8 mouse cellular contexts compared by ENCODE assay signal in genomic region chr4:149166957-149167611, GRCm38 (mm10). TPM values are rescaled to one million over a fixed set of nuclear protein-coding genes. Genes with fewer than 3 reads are reported as not detected.
DNase-seq lines count a peak whose midpoint lies in the region; ATAC-seq and TF ChIP-seq lines count a peak whose summit lies in the region.

No protein-coding gene starts in this region.

- H3K27ac ChIP-seq in MEL (ENCODE audit: control insufficient read depth, low read depth, low read length), result peak overlapping the region; percentile 90
- peak overlapping the region; percentile 65; the same call in 1 of the 2 replicates for H3K27ac ChIP-seq in forebrain, embryonic 12.5 days
- peak overlapping the region; percentile 80 for H3K27ac ChIP-seq in intestine, postnatal 0 days (ENCODE audit: low read depth, low read length)
- H3K27ac ChIP-seq in lung, embryonic 16.5 days (ENCODE audit: low read length), result peak overlapping the region; percentile 88

- H3K4me1 ChIP-seq in MEL (ENCODE audit: control insufficient read depth in 1 of 2, insufficient read depth in 2 of 2, low read length in 2 of 2), result peaks cover 7 to 24% of the 10 kb centered on the region in 2 experiments
- H3K4me1 ChIP-seq in forebrain, embryonic 12.5 days, result peaks cover 16% of the 10 kb centered on the region
- peaks cover 11% of the 10 kb centered on the region for H3K4me1 ChIP-seq in intestine, postnatal 0 days (replicated peaks; ENCODE audit: control insufficient read depth, insufficient read depth, low read length)
- H3K4me1 ChIP-seq in lung, embryonic 16.5 days (replicated peaks; ENCODE audit: control insufficient read depth, insufficient read depth, low read length), result peaks cover 12% of the 10 kb centered on the region

- no peak for TF ChIP-seq EP300 in MEL (IDR thresholded peaks at IDR 0.05; ENCODE audit: low read depth in 1 of 2, low read length in 2 of 2)

- no peak for TF ChIP-seq RAD21 in MEL (IDR thresholded peaks at IDR 0.05; ENCODE audit: low read depth, low read length)

- H3K79me2 ChIP-seq in MEL (ENCODE audit: control insufficient read depth, insufficient read depth, low read length, poor library complexity), result peaks cover 17% of the 10 kb centered on the region

- DNase-seq in adrenal gland, postnatal 14 days, result peak; percentile 62
- DNase-seq in adrenal gland, adult (ENCODE audit: inconsistent age in 2 of 2, low spot score in 1 of 2), result no peak
- peak; percentile 79 for DNase-seq in MEL (ENCODE audit: low read depth, low spot score)
- DNase-seq in spleen, adult 12 weeks (ENCODE audit: low spot score), result peak; percentile 47
- no peak for DNase-seq in ovary, postnatal 10 days (ENCODE audit: low spot score)

- peaks cover 5 to 34% of the 10 kb centered on the region in 2 experiments for H3K36me3 ChIP-seq in MEL (ENCODE audit: control insufficient read depth in 1 of 2, insufficient read depth in 2 of 2, low read length in 2 of 2)
- peaks cover 24% of the 10 kb centered on the region for H3K36me3 ChIP-seq in forebrain, embryonic 12.5 days (replicated peaks)
- peaks cover 19% of the 10 kb centered on the region for H3K36me3 ChIP-seq in intestine, postnatal 0 days (ENCODE audit: control insufficient read depth, insufficient read depth)
- no peaks in the 10 kb centered on the region; the same call in 1 of the 2 replicates for H3K36me3 ChIP-seq in lung, embryonic 16.5 days (ENCODE audit: control insufficient read depth, insufficient read depth, low read length)

- peak overlapping the region; percentile 67 to 87 for H3K4me3 ChIP-seq in MEL (ENCODE audit: control insufficient read depth in 1 of 2, insufficient read depth in 1 of 2, low read depth in 2 of 2, low read length in 2 of 2)
- peak overlapping the region; percentile 89 for H3K4me3 ChIP-seq in forebrain, embryonic 12.5 days (replicated peaks)
- peak overlapping the region; percentile 78 for H3K4me3 ChIP-seq in intestine, postnatal 0 days (ENCODE audit: low read depth, low read length)
- peak overlapping the region; percentile 99 for H3K4me3 ChIP-seq in lung, embryonic 16.5 days (ENCODE audit: low read length)

- no peaks in the 10 kb centered on the region for H3K27me3 ChIP-seq in MEL (ENCODE audit: control insufficient read depth in 1 of 2, insufficient read depth in 2 of 2, low read length in 2 of 2)
- no peaks in the 10 kb centered on the region for H3K27me3 ChIP-seq in forebrain, embryonic 12.5 days
- H3K27me3 ChIP-seq in intestine, postnatal 0 days (replicated peaks; ENCODE audit: control insufficient read depth, insufficient read depth, low read length), result no peaks in the 10 kb centered on the region
- H3K27me3 ChIP-seq in lung, embryonic 16.5 days (ENCODE audit: control insufficient read depth, insufficient read depth, low read depth, low read length), result no peaks in the 10 kb centered on the region

- peak overlapping the region; percentile 88 for H3K9ac ChIP-seq in MEL (ENCODE audit: control insufficient read depth, low read depth, low read length, poor library complexity, severe bottlenecking)
- H3K9ac ChIP-seq in forebrain, embryonic 12.5 days, result peak overlapping the region; percentile 58
- peak overlapping the region; percentile 88 for H3K9ac ChIP-seq in intestine, postnatal 0 days (ENCODE audit: low read depth, low read length)
- peak overlapping the region; percentile 74 for H3K9ac ChIP-seq in lung, embryonic 16.5 days (ENCODE audit: low read length)

- WGBS in forebrain, embryonic 12.5 days, result 1% methylated on average over 27 of the region's 27 CpGs
- WGBS in intestine, postnatal 0 days, result 0% methylated on average over 27 of the region's 27 CpGs
- under 1% methylated on average over 27 of the region's 27 CpGs for WGBS in lung, embryonic 16.5 days

- peak; percentile 66; the same call in 1 of the 2 replicates for ATAC-seq in forebrain, embryonic 12.5 days (ENCODE audit: low FRiP score)
- ATAC-seq in intestine, postnatal 0 days, result no peak
- peak; percentile 42; the same call in 1 of the 2 replicates for ATAC-seq in lung, embryonic 16.5 days (ENCODE audit: low read depth)

- no peak for TF ChIP-seq CTCF in MEL (IDR thresholded peaks at IDR 0.05 in 2 of 3, conservative IDR thresholded peaks at IDR 0.05 in 1 of 3; ENCODE audit: control insufficient read depth in 1 of 3, insufficient read depth in 1 of 3, low read depth in 2 of 3, low read length in 3 of 3, poor library complexity in 1 of 3, severe bottlenecking in 1 of 3)
- TF ChIP-seq CTCF in intestine, postnatal 0 days (IDR thresholded peaks at IDR 0.05; ENCODE audit: low read depth), result no peak

- no peaks in the 10 kb centered on the region for H3K9me3 ChIP-seq in MEL (replicated peaks; ENCODE audit: insufficient read depth, low read length)
- H3K9me3 ChIP-seq in forebrain, embryonic 12.5 days, result no peaks in the 10 kb centered on the region
- H3K9me3 ChIP-seq in intestine, postnatal 0 days (ENCODE audit: control insufficient read depth), result no peaks in the 10 kb centered on the region
- H3K9me3 ChIP-seq in lung, embryonic 16.5 days (ENCODE audit: control insufficient read depth, low read length), result no peaks in the 10 kb centered on the region

- peak overlapping the region; percentile 89 for H3K4me2 ChIP-seq in forebrain, embryonic 12.5 days
- H3K4me2 ChIP-seq in intestine, postnatal 0 days (replicated peaks; ENCODE audit: low read depth), result peak overlapping the region; percentile 84
- H3K4me2 ChIP-seq in lung, embryonic 16.5 days (ENCODE audit: low read depth, low read length), result peak overlapping the region; percentile 96

- TF ChIP-seq POLR2A in MEL (IDR thresholded peaks at IDR 0.05; ENCODE audit: control insufficient read depth in 1 of 2, insufficient read depth in 1 of 2, low read depth in 1 of 2, low read length in 2 of 2, poor library complexity in 1 of 2), result peak in 1 of 2 experiments; percentile 37; a peak in 1 of 4 replicates

TF ChIP-seq in MEL, 35 proteins besides CTCF, POLR2A, EP300 and RAD21 (continues in another document):
- peak; percentile 38; the same call in 1 of the 2 replicates for TF ChIP-seq HCFC1 (IDR thresholded peaks at IDR 0.05; ENCODE audit: low read depth, low read length)
- no peak for TF ChIP-seq UBTF (IDR thresholded peaks at IDR 0.05; ENCODE audit: borderline replicate concordance, insufficient read depth, low read depth, low read length)
- TF ChIP-seq ZMIZ1 (IDR thresholded peaks at IDR 0.05; ENCODE audit: low read depth, low read length), result no peak; the same call in 1 of the 2 replicates
- TF ChIP-seq ZKSCAN1 (IDR thresholded peaks at IDR 0.05; ENCODE audit: low read depth, low read length), result no peak
- no peak; the same call in 1 of the 2 replicates for TF ChIP-seq BHLHE40 (IDR thresholded peaks at IDR 0.05; ENCODE audit: borderline replicate concordance, low read depth, low read length)
- TF ChIP-seq USF1 (IDR thresholded peaks at IDR 0.05; ENCODE audit: low read depth, low read length), result 0 out of 2 replicates have a peak, but pooled peaks have one; percentile 15
- TF ChIP-seq MEF2A (IDR thresholded peaks at IDR 0.05; ENCODE audit: extremely low read depth, insufficient replicate concordance, low read depth, low read length, poor library complexity, severe bottlenecking), result no peak
- TF ChIP-seq MAX (IDR thresholded peaks at IDR 0.05; ENCODE audit: low read length), result peak; percentile 89
- no peak for TF ChIP-seq MAFK (IDR thresholded peaks at IDR 0.05; ENCODE audit: borderline replicate concordance, low read depth, low read length)
- TF ChIP-seq ELF1 (IDR thresholded peaks at IDR 0.05; ENCODE audit: low read depth, low read length), result no peak
- no peak for TF ChIP-seq SMC3 (IDR thresholded peaks at IDR 0.05; ENCODE audit: low read depth, low read length)
- no peak for TF ChIP-seq KAT2A (conservative IDR thresholded peaks at IDR 0.05; ENCODE audit: low read depth, low read length)
- no peak for TF ChIP-seq TAL1 (IDR thresholded peaks at IDR 0.05; ENCODE audit: low read length)
- no peak for TF ChIP-seq MYB (IDR thresholded peaks at IDR 0.05; ENCODE audit: low read depth, low read length)
- no peak for TF ChIP-seq CHD2 (IDR thresholded peaks at IDR 0.05; ENCODE audit: low read length)
- peak; percentile 69 for TF ChIP-seq SIN3A (IDR thresholded peaks at IDR 0.05; ENCODE audit: low read length)
- TF ChIP-seq JUND (IDR thresholded peaks at IDR 0.05; ENCODE audit: low read depth, low read length), result no peak
- peak; percentile 29; the same call in 1 of the 2 replicates for TF ChIP-seq NRF1 (IDR thresholded peaks at IDR 0.05; ENCODE audit: insufficient read depth, low read depth, low read length, poor library complexity, severe bottlenecking)
- TF ChIP-seq TCF12 (IDR thresholded peaks at IDR 0.05; ENCODE audit: low read depth, low read length), result no peak

RNA-seq across cellular contexts. Expression of gene Pgd, which starts 0.5 kb away (rescaled TPM):
- 191 and 194 TPM in 2 replicates for total RNA-seq in adrenal gland, postnatal 14 days (2021)
- total RNA-seq in MEL (2012; rRNA removed), result 116 and 133 TPM in 2 replicates
- 100 to 1,000 TPM in 1 of 2 experiments, not detected in 1; 219 TPM for polyA plus RNA-seq in MEL (2012; ENCODE audit: insufficient read depth in 1 of 2, insufficient read length in 2 of 2, low read depth in 1 of 2, low replicate concordance in 2 of 2, missing spikeins in 1 of 2)
- 110 and 118 TPM in 2 replicates for polyA plus RNA-seq in forebrain, embryonic 12.5 days (2016; fragmentation: Nextera tagmentation; extraction: Ambion mirVana)
- 109 and 113 TPM in 2 replicates for polyA plus RNA-seq in intestine, postnatal 0 days (2015; fragmentation: Nextera tagmentation; extraction: Ambion mirVana)
- 108 and 115 TPM in 2 replicates for polyA plus RNA-seq in lung, embryonic 16.5 days (2015; fragmentation: Nextera tagmentation; extraction: Ambion mirVana)

RNA-seq across cellular contexts. Expression of gene Cenps, which starts 29.7 kb away (rescaled TPM):
- total RNA-seq in adrenal gland, postnatal 14 days (2021), result 10.6 and 13.0 TPM in 2 replicates
- 12.8 and 13.4 TPM in 2 replicates for total RNA-seq in MEL (2012; rRNA removed)
- 10 to 100 TPM in 1 of 2 experiments, not detected in 1; 60.7 TPM for polyA plus RNA-seq in MEL (2012; ENCODE audit: insufficient read depth in 1 of 2, insufficient read length in 2 of 2, low read depth in 1 of 2, low replicate concordance in 2 of 2, missing spikeins in 1 of 2)
- polyA plus RNA-seq in forebrain, embryonic 12.5 days (2016; fragmentation: Nextera tagmentation; extraction: Ambion mirVana), result 49.7 and 51.1 TPM in 2 replicates
- 10.6 and 12.1 TPM in 2 replicates for polyA plus RNA-seq in intestine, postnatal 0 days (2015; fragmentation: Nextera tagmentation; extraction: Ambion mirVana)
- polyA plus RNA-seq in lung, embryonic 16.5 days (2015; fragmentation: Nextera tagmentation; extraction: Ambion mirVana), result 32.7 and 35.5 TPM in 2 replicates

RNA-seq across cellular contexts. Expression of gene Cort, which starts 40.5 kb away (rescaled TPM):
- 1.3 and 2.2 TPM in 2 replicates for total RNA-seq in adrenal gland, postnatal 14 days (2021)
- total RNA-seq in MEL (2012; rRNA removed), result 0.39 and 0.62 TPM in 2 replicates
- 1 to 10 TPM in 1 of 2 experiments, not detected in 1; 2.0 TPM for polyA plus RNA-seq in MEL (2012; ENCODE audit: insufficient read depth in 1 of 2, insufficient read length in 2 of 2, low read depth in 1 of 2, low replicate concordance in 2 of 2, missing spikeins in 1 of 2)
- 0.60 TPM in 1 of 2 replicates, not detected in the other for polyA plus RNA-seq in forebrain, embryonic 12.5 days (2016; fragmentation: Nextera tagmentation; extraction: Ambion mirVana)
- not detected in 2 replicates for polyA plus RNA-seq in intestine, postnatal 0 days (2015; fragmentation: Nextera tagmentation; extraction: Ambion mirVana)
- polyA plus RNA-seq in lung, embryonic 16.5 days (2015; fragmentation: Nextera tagmentation; extraction: Ambion mirVana), result 0.44 TPM in 1 of 2 replicates, not detected in the other

Comparison
In these comparisons a context has a peak if more than half of its experiments do, and no peak if none do; other contexts are left out.
1. DNase-seq: peak in adrenal gland, postnatal 14 days (single experiment), MEL (single experiment) and spleen, adult 12 weeks (single experiment); none in adrenal gland, adult (0 of 2) and ovary, postnatal 10 days (single experiment).
2. Peak in every context shown above with its lines, with median percentiles within 50 percentile points of each other: H3K27ac ChIP-seq, H3K4me3 ChIP-seq, H3K9ac ChIP-seq and H3K4me2 ChIP-seq.